In genomic region chr9:89910011-89910400, GRCm38 (mm10) we compare ENCODE assay signal across 7 mouse cellular contexts. TPM values are rescaled to one million over a fixed set of nuclear protein-coding genes. Genes with fewer than 3 reads are reported as not detected.
DNase-seq lines count a peak whose midpoint lies in the region; ATAC-seq and TF ChIP-seq lines count a peak whose summit lies in the region.

No protein-coding gene starts in this region.

- peaks cover 91% of the 10 kb centered on the region for H3K27me3 ChIP-seq in embryonic facial prominence, embryonic 15.5 days
- H3K27me3 ChIP-seq in intestine, embryonic 15.5 days (replicated peaks) = peaks cover 71% of the 10 kb centered on the region
- H3K27me3 ChIP-seq in neural tube, embryonic 13.5 days = peaks cover 99% of the 10 kb centered on the region

- ATAC-seq in embryonic facial prominence, embryonic 15.5 days (ENCODE audit: insufficient number of reproducible peaks, low FRiP score, low TSS enrichment, low read depth) = no peak
- ATAC-seq in intestine, embryonic 15.5 days = 0 out of 2 replicates have a peak, but pooled peaks have one; percentile 22
- ATAC-seq in neural tube, embryonic 13.5 days (ENCODE audit: low read depth) = peak; percentile 13

- H3K27ac ChIP-seq in layer of hippocampus, adult 2 months = peak overlapping the region; percentile 98
- H3K27ac ChIP-seq in embryonic facial prominence, embryonic 15.5 days (replicated peaks) = no peak overlapping the region
- H3K27ac ChIP-seq in intestine, embryonic 15.5 days = no peak overlapping the region
- no peak overlapping the region for H3K27ac ChIP-seq in neural tube, embryonic 13.5 days (replicated peaks)

- no peak overlapping the region for H3K9ac ChIP-seq in embryonic facial prominence, embryonic 15.5 days
- no peak overlapping the region for H3K9ac ChIP-seq in intestine, embryonic 15.5 days
- H3K9ac ChIP-seq in neural tube, embryonic 13.5 days = peak overlapping the region; percentile 49; the same call in 1 of the 2 replicates

- H3K4me2 ChIP-seq in embryonic facial prominence, embryonic 15.5 days (replicated peaks) = peak overlapping the region; percentile 95
- peak overlapping the region; percentile 96 for H3K4me2 ChIP-seq in intestine, embryonic 15.5 days (replicated peaks)
- peak overlapping the region; percentile 75 for H3K4me2 ChIP-seq in neural tube, embryonic 13.5 days

- intact Hi-C loops in left cerebral cortex, postnatal 10 days (cut with DNase I) = loop anchor here (2.0 kb wide), 1 partner anchor 83 kb away; no protein-coding TSS in a partner anchor

- H3K9me3 ChIP-seq in embryonic facial prominence, embryonic 15.5 days (replicated peaks) = no peaks in the 10 kb centered on the region
- no peaks in the 10 kb centered on the region for H3K9me3 ChIP-seq in intestine, embryonic 15.5 days
- no peaks in the 10 kb centered on the region for H3K9me3 ChIP-seq in neural tube, embryonic 13.5 days

- no peaks in the 10 kb centered on the region for H3K36me3 ChIP-seq in embryonic facial prominence, embryonic 15.5 days
- H3K36me3 ChIP-seq in intestine, embryonic 15.5 days = no peaks in the 10 kb centered on the region
- H3K36me3 ChIP-seq in neural tube, embryonic 13.5 days = no peaks in the 10 kb centered on the region

- H3K4me3 ChIP-seq in layer of hippocampus, adult 2 months = peak overlapping the region; percentile 83
- H3K4me3 ChIP-seq in embryonic facial prominence, embryonic 15.5 days (replicated peaks) = peak overlapping the region; percentile 52
- H3K4me3 ChIP-seq in intestine, embryonic 15.5 days (replicated peaks) = peak overlapping the region; percentile 46
- peak overlapping the region; percentile 48 for H3K4me3 ChIP-seq in neural tube, embryonic 13.5 days

- peaks cover 28% of the 10 kb centered on the region for H3K4me1 ChIP-seq in embryonic facial prominence, embryonic 15.5 days
- peaks cover 27% of the 10 kb centered on the region for H3K4me1 ChIP-seq in intestine, embryonic 15.5 days (replicated peaks)
- peaks cover 24% of the 10 kb centered on the region for H3K4me1 ChIP-seq in neural tube, embryonic 13.5 days (replicated peaks)

- DNase-seq in layer of hippocampus, adult 2 months (ENCODE audit: low spot score in 2 of 2) = no peak
- DNase-seq in layer of hippocampus, adult 9-11 months = no peak
- DNase-seq in left cerebral cortex, postnatal 10 days (ENCODE audit: extremely low spot score in 1 of 2, low spot score in 2 of 2) = no peak
- DNase-seq in left cerebral cortex, adult 11 months (ENCODE audit: low spot score) = no peak

- WGBS in embryonic facial prominence, embryonic 15.5 days = under 1% methylated on average over 26 of the region's 26 CpGs
- under 1% methylated on average over 26 of the region's 26 CpGs for WGBS in intestine, embryonic 15.5 days
- 2% methylated on average over 26 of the region's 26 CpGs for WGBS in neural tube, embryonic 13.5 days

- TF ChIP-seq CTCF in layer of hippocampus, adult 2 months (conservative IDR thresholded peaks at IDR 0.05) = no peak

RNA-seq across cellular contexts. Expression of gene Rasgrf1, which starts 0.3 kb away (rescaled TPM):
- 100 to 1,000 TPM; 480 to 498 TPM for total RNA-seq in layer of hippocampus, adult 2 months (2021)
- 0.96 and 1.1 TPM in 2 replicates for polyA plus RNA-seq in embryonic facial prominence, embryonic 15.5 days (2015; fragmentation: Nextera tagmentation; extraction: Ambion mirVana)
- 0.31 and 0.42 TPM in 2 replicates for polyA plus RNA-seq in intestine, embryonic 15.5 days (2015; fragmentation: Nextera tagmentation; extraction: Ambion mirVana)
- polyA plus RNA-seq in neural tube, embryonic 13.5 days (2015; fragmentation: Nextera tagmentation; extraction: Ambion mirVana) = 1.3 and 2.8 TPM in 2 replicates
- total RNA-seq in left cerebral cortex, postnatal 10 days (2021) = 100 to 1,000 TPM; 104 to 112 TPM
